Mouse (Mus musculus): ENCODE data around the gene Cdkal1.

Gene Cdkal1

GRCm38 (mm10) chr13:29753254-29753653 lies 102.2 kb downstream of the Cdkal1 start:
- no peaks in the 10 kb centered on the region; the same call in 1 of the 2 replicates for H3K36me3 ChIP-seq (ENCODE audit: insufficient read depth, low read length)
- H3K4me3 ChIP-seq (replicated peaks; ENCODE audit: low read length): no peak overlapping the region
- no peaks in the 10 kb centered on the region for H3K9me3 ChIP-seq (ENCODE audit: low read length)
- no peaks in the 10 kb centered on the region for H3K4me1 ChIP-seq (replicated peaks; ENCODE audit: low read depth, low read length)
- no peak for TF ChIP-seq NANOG (IDR thresholded peaks at IDR 0.05; ENCODE audit: borderline replicate concordance, low read length)
- TF ChIP-seq CTCF (conservative IDR thresholded peaks at IDR 0.05; ENCODE audit: low read length): no peak
- TF ChIP-seq POU5F1 (IDR thresholded peaks at IDR 0.05; ENCODE audit: borderline replicate concordance, low read length): no peak
- H3K27me3 ChIP-seq (ENCODE audit: insufficient read depth, low read length): no peaks in the 10 kb centered on the region

GRCm38 (mm10) chr13:29752061-29752460 lies 103.4 kb downstream of the Cdkal1 start:
- H3K9me3 ChIP-seq (ENCODE audit: low read length): no peaks in the 10 kb centered on the region
- TF ChIP-seq NANOG (IDR thresholded peaks at IDR 0.05; ENCODE audit: borderline replicate concordance, low read length): no peak
- no peak for TF ChIP-seq POU5F1 (IDR thresholded peaks at IDR 0.05; ENCODE audit: borderline replicate concordance, low read length)
- TF ChIP-seq CTCF (conservative IDR thresholded peaks at IDR 0.05; ENCODE audit: low read length): no peak

GRCm38 (mm10) chr13:29751201-29751600 lies 104.3 kb downstream of the Cdkal1 start:
- TF ChIP-seq POU5F1 (IDR thresholded peaks at IDR 0.05; ENCODE audit: borderline replicate concordance, low read length) (no peak), NANOG (IDR thresholded peaks at IDR 0.05; ENCODE audit: borderline replicate concordance, low read length) (no peak), CTCF (conservative IDR thresholded peaks at IDR 0.05; ENCODE audit: low read length) (no peak)
- Histone ChIP-seq H3K36me3 (ENCODE audit: insufficient read depth, low read length) (no peaks in the 10 kb centered on the region), H3K27me3 (ENCODE audit: insufficient read depth, low read length) (no peaks in the 10 kb centered on the region), H3K4me1 (replicated peaks; ENCODE audit: low read depth, low read length) (no peaks in the 10 kb centered on the region), H3K9me3 (ENCODE audit: low read length) (no peaks in the 10 kb centered on the region), H3K4me3 (replicated peaks; ENCODE audit: low read length) (no peak overlapping the region)

More at GRCm38 (mm10) chr13:29752061-29752460, 103.4 kb downstream of the Cdkal1 start:
- H3K27me3 ChIP-seq (ENCODE audit: insufficient read depth, low read length): no peaks in the 10 kb centered on the region
- no peaks in the 10 kb centered on the region; the same call in 1 of the 2 replicates for H3K36me3 ChIP-seq (ENCODE audit: insufficient read depth, low read length)
- no peaks in the 10 kb centered on the region for H3K4me1 ChIP-seq (replicated peaks; ENCODE audit: low read depth, low read length)
- no peak overlapping the region for H3K4me3 ChIP-seq (replicated peaks; ENCODE audit: low read length)

- TF ChIP-seq NANOG (IDR thresholded peaks at IDR 0.05; ENCODE audit: borderline replicate concordance, low read length): no peak
- no peak for TF ChIP-seq CTCF (conservative IDR thresholded peaks at IDR 0.05; ENCODE audit: low read length)
- TF ChIP-seq POU5F1 (IDR thresholded peaks at IDR 0.05; ENCODE audit: borderline replicate concordance, low read length): no peak
- Histone ChIP-seq H3K36me3 (ENCODE audit: insufficient read depth, low read length) (no peaks in the 10 kb centered on the region), H3K4me1 (replicated peaks; ENCODE audit: low read depth, low read length) (no peaks in the 10 kb centered on the region), H3K9me3 (ENCODE audit: low read length) (no peaks in the 10 kb centered on the region), H3K27me3 (ENCODE audit: insufficient read depth, low read length) (no peaks in the 10 kb centered on the region), H3K4me3 (replicated peaks; ENCODE audit: low read length) (no peak overlapping the region)
These were observed 108.2 kb downstream of the Cdkal1 start for GRCm38 (mm10) chr13:29747347-29747647.

GRCm38 (mm10) chr13:29746501-29747346 lies 108.8 kb downstream of the Cdkal1 start:
- no peaks in the 10 kb centered on the region for H3K9me3 ChIP-seq (ENCODE audit: low read length)
- H3K4me1 ChIP-seq (replicated peaks; ENCODE audit: low read depth, low read length): no peaks in the 10 kb centered on the region
- TF ChIP-seq CTCF (conservative IDR thresholded peaks at IDR 0.05; ENCODE audit: low read length) (no peak), POU5F1 (IDR thresholded peaks at IDR 0.05; ENCODE audit: borderline replicate concordance, low read length) (no peak), NANOG (IDR thresholded peaks at IDR 0.05; ENCODE audit: borderline replicate concordance, low read length) (no peak)
- H3K4me3 ChIP-seq (replicated peaks; ENCODE audit: low read length): no peak overlapping the region
- H3K27me3 ChIP-seq (ENCODE audit: insufficient read depth, low read length): no peaks in the 10 kb centered on the region
- H3K36me3 ChIP-seq (ENCODE audit: insufficient read depth, low read length): no peaks in the 10 kb centered on the region

GRCm38 (mm10) chr13:29745073-29745472 lies 110.4 kb downstream of the Cdkal1 start:
- no peaks in the 10 kb centered on the region for H3K36me3 ChIP-seq (ENCODE audit: insufficient read depth, low read length)
- no peaks in the 10 kb centered on the region for H3K27me3 ChIP-seq (ENCODE audit: insufficient read depth, low read length)
- no peaks in the 10 kb centered on the region for H3K4me1 ChIP-seq (replicated peaks; ENCODE audit: low read depth, low read length)
- TF ChIP-seq CTCF (conservative IDR thresholded peaks at IDR 0.05; ENCODE audit: low read length) (no peak), NANOG (IDR thresholded peaks at IDR 0.05; ENCODE audit: borderline replicate concordance, low read length) (no peak), POU5F1 (IDR thresholded peaks at IDR 0.05; ENCODE audit: borderline replicate concordance, low read length) (no peak)
- no peak overlapping the region for H3K4me3 ChIP-seq (replicated peaks; ENCODE audit: low read length)
- no peaks in the 10 kb centered on the region for H3K9me3 ChIP-seq (ENCODE audit: low read length)

GRCm38 (mm10) chr13:29744188-29744587 lies 111.3 kb downstream of the Cdkal1 start:
- Histone ChIP-seq H3K36me3 (ENCODE audit: insufficient read depth, low read length) (no peaks in the 10 kb centered on the region), H3K4me3 (replicated peaks; ENCODE audit: low read length) (no peak overlapping the region), H3K27me3 (ENCODE audit: insufficient read depth, low read length) (no peaks in the 10 kb centered on the region), H3K9me3 (ENCODE audit: low read length) (no peaks in the 10 kb centered on the region), H3K4me1 (replicated peaks; ENCODE audit: low read depth, low read length) (peaks cover 1% of the 10 kb centered on the region; the same call in 1 of the 2 replicates)
- TF ChIP-seq NANOG (IDR thresholded peaks at IDR 0.05; ENCODE audit: borderline replicate concordance, low read length) (no peak), POU5F1 (IDR thresholded peaks at IDR 0.05; ENCODE audit: borderline replicate concordance, low read length) (no peak), CTCF (conservative IDR thresholded peaks at IDR 0.05; ENCODE audit: low read length) (no peak; the same call in 1 of the 2 replicates)

- Histone ChIP-seq H3K4me3 (replicated peaks; ENCODE audit: low read length) (no peak overlapping the region), H3K36me3 (ENCODE audit: insufficient read depth, low read length) (no peaks in the 10 kb centered on the region), H3K9me3 (ENCODE audit: low read length) (no peaks in the 10 kb centered on the region), H3K27me3 (ENCODE audit: insufficient read depth, low read length) (no peaks in the 10 kb centered on the region), H3K4me1 (replicated peaks; ENCODE audit: low read depth, low read length) (peaks cover 6% of the 10 kb centered on the region)
- TF ChIP-seq POU5F1 (IDR thresholded peaks at IDR 0.05; ENCODE audit: borderline replicate concordance, low read length) (no peak), CTCF (conservative IDR thresholded peaks at IDR 0.05; ENCODE audit: low read length) (no peak), NANOG (IDR thresholded peaks at IDR 0.05; ENCODE audit: borderline replicate concordance, low read length) (no peak)
These were observed 111.7 kb downstream of the Cdkal1 start for GRCm38 (mm10) chr13:29743761-29744160.

Measured in E14TG2a.4 (cell line).